In the genomic region with DNA sequence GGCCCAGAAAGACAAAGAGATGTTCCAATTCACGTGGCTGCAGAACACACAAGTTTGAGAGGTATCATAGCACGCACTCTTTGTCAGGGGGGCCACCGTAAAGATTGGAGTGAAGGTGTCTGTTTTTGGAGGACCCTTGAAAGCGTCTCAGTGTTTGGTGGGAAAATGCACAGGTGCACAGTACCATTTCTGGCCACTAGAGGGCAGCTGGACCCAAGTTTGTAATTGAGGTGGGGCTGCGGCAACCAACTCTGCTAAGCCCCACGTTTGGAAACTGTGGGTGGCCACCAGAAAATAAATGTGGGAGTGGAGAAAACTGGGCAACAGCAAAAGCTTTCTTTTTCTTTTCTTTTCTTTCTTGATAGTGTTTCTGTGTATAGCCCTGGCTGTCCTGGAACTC, we compare ENCODE assay signal across 8 mouse cellular contexts. TPM values are rescaled to one million over a fixed set of nuclear protein-coding genes. Genes with fewer than 3 reads are reported as not detected.
DNase-seq lines count a peak whose midpoint lies in the region; ATAC-seq and TF ChIP-seq lines count a peak whose summit lies in the region.
"Had no signal": no experiment of that assay in that cellular context is flagged by ENCODE, and none has a peak within 500 bp of the region (broad histone marks: within the 10 kb centered on the region; RNA-seq: fewer than 3 reads in every experiment).

No protein-coding gene starts in this region.

- no peak overlapping the region for H3K9ac ChIP-seq in embryonic facial prominence, embryonic 14.5 days (ENCODE audit: low read depth, low read length)

- no peaks in the 10 kb centered on the region for H3K4me1 ChIP-seq in embryonic facial prominence, embryonic 14.5 days (ENCODE audit: control insufficient read depth, insufficient read depth, low read length)
- no peaks in the 10 kb centered on the region for H3K4me1 ChIP-seq in spleen, adult 2 months (ENCODE audit: control insufficient read depth, insufficient read depth, insufficient read length)

- H3K27me3 ChIP-seq in embryonic facial prominence, embryonic 14.5 days (replicated peaks; ENCODE audit: control insufficient read depth, insufficient read depth, low read length), result no peaks in the 10 kb centered on the region
- H3K27me3 ChIP-seq in spleen, adult 2 months (ENCODE audit: control insufficient read depth, insufficient read depth, low read length), result no peaks in the 10 kb centered on the region

- DNase-seq in ovary, postnatal 36 days (ENCODE audit: low spot score), result peak; percentile 48
- DNase-seq in ovary, adult 18-20 months (ENCODE audit: low spot score), result no peak
- peak; percentile 28 to 31 for DNase-seq in adrenal gland, postnatal 4 days (ENCODE audit: low spot score in 2 of 2)
- peak; percentile 48 for DNase-seq in embryonic facial prominence, embryonic 14.5 days (ENCODE audit: low spot score)
- peak; percentile 80 for DNase-seq in kidney, postnatal 10 days
- peak; percentile 43 to 72 for DNase-seq in lung, postnatal 4 days
- DNase-seq in spleen, adult 2 months (ENCODE audit: low read depth in 1 of 2, low spot score in 2 of 2), result peak in 1 of 2 experiments; percentile 50

- peak; percentile 76; the same call in 1 of the 2 replicates for TF ChIP-seq CTCF in spleen, adult 2 months (IDR thresholded peaks at IDR 0.05; ENCODE audit: extremely low read depth, insufficient read depth, insufficient read length, insufficient replicate concordance)

- H3K27ac ChIP-seq in embryonic facial prominence, embryonic 14.5 days (replicated peaks; ENCODE audit: low read depth, low read length), result no peak overlapping the region
- no peak overlapping the region for H3K27ac ChIP-seq in spleen, adult 2 months (ENCODE audit: insufficient read depth, low read length)

- no peaks in the 10 kb centered on the region for H3K36me3 ChIP-seq in embryonic facial prominence, embryonic 14.5 days (ENCODE audit: control insufficient read depth, insufficient read depth, low read length)
- no peaks in the 10 kb centered on the region for H3K36me3 ChIP-seq in spleen, adult 2 months (ENCODE audit: control insufficient read depth, insufficient read depth, low read length)

- H3K4me3 ChIP-seq in embryonic facial prominence, embryonic 14.5 days (ENCODE audit: low read depth, low read length), result no peak overlapping the region
- H3K4me3 ChIP-seq in spleen, adult 2 months (ENCODE audit: extremely low read depth, insufficient read depth, insufficient read length), result no peak overlapping the region

- peak; percentile 20; the same call in 1 of the 2 replicates for ATAC-seq in embryonic facial prominence, embryonic 14.5 days (ENCODE audit: low read depth)

- H3K4me2 ChIP-seq in embryonic facial prominence, embryonic 14.5 days (ENCODE audit: low read depth, low read length), result no peak overlapping the region

- H3K9me3 ChIP-seq in embryonic facial prominence, embryonic 14.5 days (ENCODE audit: control insufficient read depth, low read length), result no peaks in the 10 kb centered on the region

- WGBS in embryonic facial prominence, embryonic 14.5 days, result 13% methylated on average over 6 of the region's 6 CpGs
- WGBS in spleen, adult 2 months, result 12% methylated on average over 6 of the region's 6 CpGs

- TF ChIP-seq POLR2A in spleen, adult 2 months (IDR thresholded peaks at IDR 0.05; ENCODE audit: low read depth, low read length), result no peak

RNA-seq across cellular contexts. Expression of a gene that starts 8.3 kb away (rescaled TPM):
- total RNA-seq in adrenal gland, postnatal 4 days (2021), result 10 to 100 TPM; 13.3 to 17.7 TPM
- 13.7 and 16.7 TPM in 2 replicates for polyA plus RNA-seq in embryonic facial prominence, embryonic 14.5 days (2014; fragmentation: Nextera tagmentation; extraction: Ambion mirVana)
- polyA plus RNA-seq in spleen, adult 2 months (2012; rRNA removed), result 1.6 and 1.8 TPM in 2 replicates

RNA-seq across cellular contexts. Expression of a gene that starts 14.2 kb away (rescaled TPM):
- total RNA-seq in adrenal gland, postnatal 4 days (2021), result under 1 TPM; 0.40 to 0.56 TPM
- polyA plus RNA-seq in embryonic facial prominence, embryonic 14.5 days (2014; fragmentation: Nextera tagmentation; extraction: Ambion mirVana), result 0.25 TPM in 1 of 2 replicates, not detected in the other
- 0.05 and 0.08 TPM in 2 replicates for polyA plus RNA-seq in spleen, adult 2 months (2012; rRNA removed)
- polyA plus RNA-seq: heart, embryonic 16.5 days had no signal

RNA-seq across cellular contexts. Expression of a gene that starts 21.8 kb away (rescaled TPM):
- 10 to 100 TPM; 12.8 to 16.8 TPM for total RNA-seq in adrenal gland, postnatal 4 days (2021)
- 51.7 and 63.5 TPM in 2 replicates for polyA plus RNA-seq in embryonic facial prominence, embryonic 14.5 days (2014; fragmentation: Nextera tagmentation; extraction: Ambion mirVana)
- polyA plus RNA-seq in spleen, adult 2 months (2012; rRNA removed), result 10.2 and 16.8 TPM in 2 replicates

RNA-seq across cellular contexts. Expression of a gene that starts 32.4 kb away (rescaled TPM):
- total RNA-seq in adrenal gland, postnatal 4 days (2021), result under 1 TPM; 0.34 to 0.37 TPM
- polyA plus RNA-seq in embryonic facial prominence, embryonic 14.5 days (2014; fragmentation: Nextera tagmentation; extraction: Ambion mirVana), result 0.20 TPM in 1 of 2 replicates, not detected in the other
- 0.07 TPM in 1 of 2 replicates, not detected in the other for polyA plus RNA-seq in spleen, adult 2 months (2012; rRNA removed)

RNA-seq across cellular contexts. Expression of a gene that starts 42.2 kb away (rescaled TPM):
- total RNA-seq in adrenal gland, postnatal 4 days (2021), result 1 to 10 TPM in 1 of 2 experiments, under 1 TPM in 1; 0.65 to 1.5 TPM
- polyA plus RNA-seq in embryonic facial prominence, embryonic 14.5 days (2014; fragmentation: Nextera tagmentation; extraction: Ambion mirVana), result 0.17 and 0.40 TPM in 2 replicates
- 120 and 179 TPM in 2 replicates for polyA plus RNA-seq in spleen, adult 2 months (2012; rRNA removed)
